Mouse (Mus musculus) hindbrain, postnatal 0 days (tissue): ENCODE measurements at regions not wholly inside any gene's neighbourhood (a gene's known extent, or its start where the extent isn't known, plus 50 kb on each side); places are given as distances from the start of the nearest gene placed in this dataset.
A peak's percentile ranks its signal among the peaks of the same experiment; 100 is the strongest.

Experiments
- ATAC-seq: fragments of 200-750 bp; cut with Nextera tagmentation; 2 replicates; pipeline ENCODE4 v1.8.0; 2017; ENCODE audit warnings: mild to moderate bottlenecking, moderate TSS enrichment, moderate library complexity
- DNase-seq: peaks from one replicate; pipeline ENCODE4 v3.0.0-alpha.2; 2015; ENCODE audit warnings: low spot score
- H3K27ac ChIP-seq: fragments of 300-500 bp; sonication (generic); 2 replicates; pipeline ENCODE4 v1.5.1; 2014; ENCODE audit warnings: mild to moderate bottlenecking
- H3K27me3 ChIP-seq: fragments of 300-500 bp; sonication (generic); 2 replicates; pipeline ENCODE4 v1.6.1; 2014; ENCODE audit warnings: low read length, mixed read lengths; ENCODE audit not compliant: insufficient read depth
- H3K36me3 ChIP-seq: fragments of 300-500 bp; sonication (generic); 2 replicates; pipeline ENCODE4 v1.6.1; 2014; ENCODE audit warnings: low read length, mixed read lengths; ENCODE audit not compliant: insufficient read depth
- H3K4me1 ChIP-seq: fragments of 300-500 bp; sonication (generic); 2 replicates; pipeline ENCODE4 v1.6.1; 2014; ENCODE audit warnings: antibody characterized with exemption, low read length, mixed read lengths; ENCODE audit not compliant: insufficient read depth
- H3K4me2 ChIP-seq: fragments of 300-500 bp; sonication (generic); 2 replicates; pipeline ENCODE4 v1.6.1; 2014; ENCODE audit warnings: low read depth, mild to moderate bottlenecking, low read length, moderate library complexity, mixed read lengths
- H3K4me3 ChIP-seq: fragments of 300-500 bp; sonication (generic); 2 replicates; pipeline ENCODE4 v1.5.1; 2014; ENCODE audit warnings: low read length
- H3K9ac ChIP-seq: fragments of 300-500 bp; sonication (generic); replicated peaks from 2 replicates; pipeline ENCODE4 v1.6.1; 2014; ENCODE audit warnings: mild to moderate bottlenecking, low read length, moderate library complexity, mixed read lengths
- H3K9me3 ChIP-seq: fragments of 300-500 bp; sonication (generic); 2 replicates; pipeline ENCODE4 v1.6.1; 2016; ENCODE audit warnings: low read length, mixed read lengths
- CTCF ChIP-seq: IDR thresholded peaks from 2 replicates; pipeline ENCODE4 v1.5.1; 2016; ENCODE audit warnings: antibody characterized with exemption, control low read depth, low read depth
- WGBS: fragments of 180-500 bp; shearing (Covaris S2); extraction: QIAGEN DNeasy Blood & Tissue Kit; methylation state at CpG from one replicate; pipeline ENCODE4 v1.1.7; 2014; 5-methylcytosine and 5-hydroxymethylcytosine counted together

- no peaks in the 10 kb centered on the region for H3K9me3 ChIP-seq
- no peaks in the 10 kb centered on the region for H3K36me3 ChIP-seq
- DNase-seq (peak; percentile 57), ATAC-seq (peak; percentile 84)
- no peak for TF ChIP-seq CTCF
- peaks cover 5% of the 10 kb centered on the region; the same call in 1 of the 2 replicates for H3K4me1 ChIP-seq
- H3K4me3 ChIP-seq: peak overlapping the region; percentile 58
- H3K27me3 ChIP-seq: no peaks in the 10 kb centered on the region
- peak overlapping the region; percentile 63 for H3K9ac ChIP-seq
- H3K4me2 ChIP-seq: peak overlapping the region; percentile 57
- H3K27ac ChIP-seq: peak overlapping the region; percentile 80
- WGBS: under 1% methylated on average over 14 of the region's 14 CpGs
Measured at GRCm38 (mm10) chr12:46399653-46399975, 419.1 kb downstream of the Nova1 start.

GRCm38 (mm10) chr12:46398875-46399652 lies 419.7 kb downstream of the Nova1 start:
- WGBS: 3% methylated on average over 23 of the region's 23 CpGs
- H3K36me3 ChIP-seq: no peaks in the 10 kb centered on the region

GRCm38 (mm10) chr12:46395245-46395644 lies 423.5 kb downstream of the Nova1 start:
- no peaks in the 10 kb centered on the region for H3K36me3 ChIP-seq
- no peak overlapping the region for H3K27ac ChIP-seq
- DNase-seq (no peak), ATAC-seq (no peak)
- peaks cover 5% of the 10 kb centered on the region; the same call in 1 of the 2 replicates for H3K4me1 ChIP-seq
- H3K27me3 ChIP-seq: no peaks in the 10 kb centered on the region
- 81% methylated on average over 4 of the region's 4 CpGs for WGBS
- H3K4me3 ChIP-seq: no peak overlapping the region
- no peak overlapping the region for H3K4me2 ChIP-seq
- no peak for TF ChIP-seq CTCF
- H3K9ac ChIP-seq: no peak overlapping the region
- H3K9me3 ChIP-seq: no peaks in the 10 kb centered on the region

More at GRCm38 (mm10) chr12:46398875-46399652, 419.7 kb downstream of the Nova1 start:
- ATAC-seq (peak; percentile 89), DNase-seq (peak; percentile 77)
- Histone ChIP-seq H3K27ac (peak overlapping the region; percentile 80), H3K4me1 (peaks cover 5% of the 10 kb centered on the region; the same call in 1 of the 2 replicates), H3K9ac (peak overlapping the region; percentile 63), H3K4me2 (peak overlapping the region; percentile 57), H3K9me3 (no peaks in the 10 kb centered on the region), H3K4me3 (peak overlapping the region; percentile 58), H3K27me3 (no peaks in the 10 kb centered on the region)
- peak; percentile 42 for TF ChIP-seq CTCF

- H3K9me3 ChIP-seq: no peaks in the 10 kb centered on the region
- no peaks in the 10 kb centered on the region for H3K36me3 ChIP-seq
- no peaks in the 10 kb centered on the region for H3K27me3 ChIP-seq
- peaks cover 4% of the 10 kb centered on the region; the same call in 1 of the 2 replicates for H3K4me1 ChIP-seq
- DNase-seq: no peak
- no peak overlapping the region for H3K4me3 ChIP-seq
- no peak overlapping the region for H3K4me2 ChIP-seq
- H3K9ac ChIP-seq: no peak overlapping the region
- TF ChIP-seq CTCF: no peak
- no peak overlapping the region for H3K27ac ChIP-seq
- no peak for ATAC-seq
Measured at GRCm38 (mm10) chr12:46393769-46394168, 425.0 kb downstream of the Nova1 start.

- Histone ChIP-seq H3K27ac (no peak overlapping the region), H3K4me1 (no peaks in the 10 kb centered on the region), H3K9me3 (no peaks in the 10 kb centered on the region), H3K4me3 (no peak overlapping the region), H3K9ac (no peak overlapping the region), H3K36me3 (no peaks in the 10 kb centered on the region), H3K4me2 (no peak overlapping the region), H3K27me3 (no peaks in the 10 kb centered on the region)
- no peak for ATAC-seq
- TF ChIP-seq CTCF: no peak
- DNase-seq: no peak
Measured at GRCm38 (mm10) chr12:46378914-46379313, 439.8 kb downstream of the Nova1 start.

GRCm38 (mm10) chr12:46371747-46372146 lies 447.0 kb downstream of the Nova1 start:
- H3K4me1 ChIP-seq: no peaks in the 10 kb centered on the region
- ATAC-seq (peak; percentile 79), DNase-seq (peak; percentile 82)
- no peak overlapping the region for H3K9ac ChIP-seq
- 19% methylated on average over 3 of the region's 3 CpGs for WGBS
- no peak overlapping the region for H3K27ac ChIP-seq
- no peaks in the 10 kb centered on the region for H3K36me3 ChIP-seq
- H3K27me3 ChIP-seq: no peaks in the 10 kb centered on the region
- no peak for TF ChIP-seq CTCF
- no peak overlapping the region for H3K4me2 ChIP-seq
- H3K4me3 ChIP-seq: no peak overlapping the region
- no peaks in the 10 kb centered on the region for H3K9me3 ChIP-seq

DNA sequence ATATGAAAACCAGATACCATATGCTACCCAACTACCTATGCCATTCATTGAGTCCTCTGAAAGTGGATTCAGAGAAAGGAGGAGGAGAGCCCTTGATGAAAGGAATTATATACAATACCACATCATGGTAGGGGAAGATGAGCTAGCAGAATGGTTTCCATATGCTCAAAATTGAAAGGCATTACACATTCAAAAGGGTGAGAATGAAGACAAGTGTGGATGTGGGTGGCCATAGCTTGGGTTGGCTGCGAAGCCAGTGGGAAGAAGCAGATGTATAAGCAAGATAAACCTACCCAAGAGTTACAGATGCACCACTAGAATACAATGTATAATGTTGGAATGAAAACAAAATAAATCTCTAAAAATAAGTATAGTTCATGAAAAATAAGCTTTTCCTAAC lies 485.4 kb downstream of the Nova1 start:
- 94% methylated on average over 1 of the region's 1 CpGs for WGBS
- no peak for DNase-seq
- no peak for TF ChIP-seq CTCF
- no peak for ATAC-seq
- H3K9ac ChIP-seq: no peak overlapping the region
- H3K27ac ChIP-seq: no peak overlapping the region
- H3K4me2 ChIP-seq: no peak overlapping the region
- no peaks in the 10 kb centered on the region for H3K9me3 ChIP-seq
- no peaks in the 10 kb centered on the region for H3K27me3 ChIP-seq
- no peaks in the 10 kb centered on the region for H3K36me3 ChIP-seq
- H3K4me1 ChIP-seq: no peaks in the 10 kb centered on the region
- H3K4me3 ChIP-seq: no peak overlapping the region
